Mouse (Mus musculus): ENCODE data around the gene Plekhh3. TPM values are rescaled to one million over a fixed set of nuclear protein-coding genes. Genes with fewer than 3 reads are reported as not detected.

The Plekhh3 gene
- polyA plus RNA-seq, 1 experiment from 2014 or later = 12.8 TPM

GRCm38 (mm10) chr11:101196175-101196574 lies 25.0 kb upstream of the Plekhh3 start:
- Histone ChIP-seq H3K27me3 (ENCODE audit: control insufficient read depth, insufficient read depth, low read length) (no peaks in the 10 kb centered on the region), H3K27ac (replicated peaks in 1 of 2; ENCODE audit: control insufficient read depth in 1 of 2, insufficient read depth in 1 of 2, low read depth in 2 of 2, low read length in 2 of 2) (no peak overlapping the region), H3K4me3 (ENCODE audit: control insufficient read depth in 1 of 2, insufficient read depth in 1 of 2, low read depth in 1 of 2, low read length in 2 of 2) (no peak overlapping the region), H3K36me3 (ENCODE audit: control insufficient read depth, insufficient read depth, low read length) (peaks cover 65% of the 10 kb centered on the region), H3K9ac (ENCODE audit: low read length) (no peak overlapping the region), H3K9me3 (ENCODE audit: control insufficient read depth, low read length) (no peaks in the 10 kb centered on the region), H3K4me1 (ENCODE audit: control insufficient read depth in 2 of 2, insufficient read depth in 2 of 2, low read length in 2 of 2) (peaks cover 15 to 27% of the 10 kb centered on the region in 2 experiments), H3K4me2 (ENCODE audit: low read length) (no peak overlapping the region)
- WGBS = 84% methylated on average over 8 of the region's 8 CpGs
- ATAC-seq (ENCODE audit: insufficient number of reproducible peaks, insufficient read depth, low FRiP score, low read depth) = no peak

GRCm38 (mm10) chr11:101195571-101195970 lies 24.4 kb upstream of the Plekhh3 start:
- no peaks in the 10 kb centered on the region for H3K27me3 ChIP-seq (ENCODE audit: control insufficient read depth, insufficient read depth, low read length)

DNA sequence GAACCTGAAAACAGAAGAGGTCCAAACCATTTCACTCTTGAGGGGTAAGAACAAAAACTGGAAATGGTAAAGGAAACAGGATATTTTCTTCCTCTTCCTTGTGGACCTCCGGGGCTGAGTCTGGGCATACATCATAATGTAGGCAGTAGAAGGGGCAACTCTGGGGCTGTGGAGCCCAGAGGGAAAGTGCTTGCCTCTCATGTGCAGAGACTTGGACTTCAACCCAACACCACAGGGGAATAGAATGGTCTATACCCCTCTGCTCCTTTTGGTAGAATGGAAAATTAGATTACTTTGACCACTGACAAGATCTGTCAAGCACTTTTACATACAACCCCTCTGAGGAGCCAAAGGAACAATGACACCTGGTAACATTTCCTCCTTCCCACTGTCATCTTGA lies 23.9 kb upstream of the Plekhh3 start:
- 82% methylated on average over 1 of the region's 1 CpGs for WGBS
- no peak overlapping the region for H3K4me3 ChIP-seq (ENCODE audit: control insufficient read depth in 1 of 2, insufficient read depth in 1 of 2, low read depth in 1 of 2, low read length in 2 of 2)

More at GRCm38 (mm10) chr11:101195571-101195970, 24.4 kb upstream of the Plekhh3 start:
- Histone ChIP-seq H3K4me3 (ENCODE audit: control insufficient read depth in 1 of 2, insufficient read depth in 1 of 2, low read depth in 1 of 2, low read length in 2 of 2) (no peak overlapping the region), H3K4me1 (ENCODE audit: control insufficient read depth in 2 of 2, insufficient read depth in 2 of 2, low read length in 2 of 2) (peaks cover 20 to 33% of the 10 kb centered on the region in 2 experiments), H3K4me2 (ENCODE audit: low read length) (no peak overlapping the region), H3K36me3 (ENCODE audit: control insufficient read depth, insufficient read depth, low read length) (peaks cover 62% of the 10 kb centered on the region), H3K27ac (replicated peaks in 1 of 2; ENCODE audit: control insufficient read depth in 1 of 2, insufficient read depth in 1 of 2, low read depth in 2 of 2, low read length in 2 of 2) (no peak overlapping the region), H3K9me3 (ENCODE audit: control insufficient read depth, low read length) (no peaks in the 10 kb centered on the region), H3K9ac (ENCODE audit: low read length) (no peak overlapping the region)
- ATAC-seq (ENCODE audit: insufficient number of reproducible peaks, insufficient read depth, low FRiP score, low read depth) = no peak
- WGBS = 85% methylated on average over 8 of the region's 8 CpGs

GRCm38 (mm10) chr11:101194643-101195042 lies 23.5 kb upstream of the Plekhh3 start:
- H3K9ac ChIP-seq (ENCODE audit: low read length) = no peak overlapping the region
- peaks cover 27 to 43% of the 10 kb centered on the region in 2 experiments for H3K4me1 ChIP-seq (ENCODE audit: control insufficient read depth in 2 of 2, insufficient read depth in 2 of 2, low read length in 2 of 2)
- H3K36me3 ChIP-seq (ENCODE audit: control insufficient read depth, insufficient read depth, low read length) = peaks cover 53% of the 10 kb centered on the region
- H3K27ac ChIP-seq (replicated peaks in 1 of 2; ENCODE audit: control insufficient read depth in 1 of 2, insufficient read depth in 1 of 2, low read depth in 2 of 2, low read length in 2 of 2) = 0 out of 4 replicates have a peak overlapping the region, but pooled peaks have one; percentile 9 to 25
- no peaks in the 10 kb centered on the region for H3K27me3 ChIP-seq (ENCODE audit: control insufficient read depth, insufficient read depth, low read length)
- no peak overlapping the region for H3K4me2 ChIP-seq (ENCODE audit: low read length)
- no peaks in the 10 kb centered on the region for H3K9me3 ChIP-seq (ENCODE audit: control insufficient read depth, low read length)
- ATAC-seq (ENCODE audit: insufficient number of reproducible peaks, insufficient read depth, low FRiP score, low read depth) = no peak
- H3K4me3 ChIP-seq (ENCODE audit: control insufficient read depth in 1 of 2, insufficient read depth in 1 of 2, low read depth in 1 of 2, low read length in 2 of 2) = no peak overlapping the region
- WGBS = 79% methylated on average over 6 of the region's 6 CpGs

More for the DNA sequence above, 23.9 kb upstream of the Plekhh3 start:
- Histone ChIP-seq H3K9ac (ENCODE audit: low read length) (no peak overlapping the region), H3K4me1 (ENCODE audit: control insufficient read depth in 2 of 2, insufficient read depth in 2 of 2, low read length in 2 of 2) (peaks cover 24 to 38% of the 10 kb centered on the region in 2 experiments), H3K27me3 (ENCODE audit: control insufficient read depth, insufficient read depth, low read length) (no peaks in the 10 kb centered on the region), H3K4me2 (ENCODE audit: low read length) (no peak overlapping the region), H3K9me3 (ENCODE audit: control insufficient read depth, low read length) (no peaks in the 10 kb centered on the region), H3K27ac (replicated peaks in 1 of 2; ENCODE audit: control insufficient read depth in 1 of 2, insufficient read depth in 1 of 2, low read depth in 2 of 2, low read length in 2 of 2) (no peak overlapping the region), H3K36me3 (ENCODE audit: control insufficient read depth, insufficient read depth, low read length) (peaks cover 58% of the 10 kb centered on the region)
- ATAC-seq (ENCODE audit: insufficient number of reproducible peaks, insufficient read depth, low FRiP score, low read depth) = no peak

GRCm38 (mm10) chr11:101194137-101194536 lies 23.0 kb upstream of the Plekhh3 start:
- Histone ChIP-seq H3K27me3 (ENCODE audit: control insufficient read depth, insufficient read depth, low read length) (no peaks in the 10 kb centered on the region), H3K4me2 (ENCODE audit: low read length) (peak overlapping the region; percentile 9; the same call in 1 of the 2 replicates), H3K9ac (ENCODE audit: low read length) (no peak overlapping the region), H3K4me1 (ENCODE audit: control insufficient read depth in 2 of 2, insufficient read depth in 2 of 2, low read length in 2 of 2) (peaks cover 29 to 46% of the 10 kb centered on the region in 2 experiments), H3K4me3 (ENCODE audit: control insufficient read depth in 1 of 2, insufficient read depth in 1 of 2, low read depth in 1 of 2, low read length in 2 of 2) (no peak overlapping the region), H3K36me3 (ENCODE audit: control insufficient read depth, insufficient read depth, low read length) (peaks cover 48% of the 10 kb centered on the region), H3K27ac (replicated peaks in 1 of 2; ENCODE audit: control insufficient read depth in 1 of 2, insufficient read depth in 1 of 2, low read depth in 2 of 2, low read length in 2 of 2) (0 out of 4 replicates have a peak overlapping the region, but pooled peaks have one; percentile 9 to 25), H3K9me3 (ENCODE audit: control insufficient read depth, low read length) (no peaks in the 10 kb centered on the region)
- WGBS = 9% methylated on average over 5 of the region's 5 CpGs
- ATAC-seq (ENCODE audit: insufficient number of reproducible peaks, insufficient read depth, low FRiP score, low read depth) = no peak

GRCm38 (mm10) chr11:101193076-101193475 lies 21.9 kb upstream of the Plekhh3 start:
- Histone ChIP-seq H3K36me3 (ENCODE audit: control insufficient read depth, insufficient read depth, low read length) (peaks cover 38% of the 10 kb centered on the region), H3K4me3 (ENCODE audit: control insufficient read depth in 1 of 2, insufficient read depth in 1 of 2, low read depth in 1 of 2, low read length in 2 of 2) (no peak overlapping the region), H3K27ac (replicated peaks in 1 of 2; ENCODE audit: control insufficient read depth in 1 of 2, insufficient read depth in 1 of 2, low read depth in 2 of 2, low read length in 2 of 2) (no peak overlapping the region), H3K9me3 (ENCODE audit: control insufficient read depth, low read length) (no peaks in the 10 kb centered on the region), H3K4me1 (ENCODE audit: control insufficient read depth in 2 of 2, insufficient read depth in 2 of 2, low read length in 2 of 2) (peaks cover 30 to 48% of the 10 kb centered on the region in 2 experiments), H3K9ac (ENCODE audit: low read length) (no peak overlapping the region), H3K27me3 (ENCODE audit: control insufficient read depth, insufficient read depth, low read length) (no peaks in the 10 kb centered on the region), H3K4me2 (ENCODE audit: low read length) (no peak overlapping the region)
- ATAC-seq (ENCODE audit: insufficient number of reproducible peaks, insufficient read depth, low FRiP score, low read depth) = no peak
- WGBS = 87% methylated on average over 7 of the region's 7 CpGs

GRCm38 (mm10) chr11:101192646-101193045 lies 21.5 kb upstream of the Plekhh3 start:
- H3K4me1 ChIP-seq (ENCODE audit: control insufficient read depth in 2 of 2, insufficient read depth in 2 of 2, low read length in 2 of 2) = peaks cover 30 to 48% of the 10 kb centered on the region in 2 experiments
- no peaks in the 10 kb centered on the region for H3K27me3 ChIP-seq (ENCODE audit: control insufficient read depth, insufficient read depth, low read length)
- no peak overlapping the region for H3K4me3 ChIP-seq (ENCODE audit: control insufficient read depth in 1 of 2, insufficient read depth in 1 of 2, low read depth in 1 of 2, low read length in 2 of 2)
- no peak overlapping the region for H3K27ac ChIP-seq (replicated peaks in 1 of 2; ENCODE audit: control insufficient read depth in 1 of 2, insufficient read depth in 1 of 2, low read depth in 2 of 2, low read length in 2 of 2)
- no peaks in the 10 kb centered on the region for H3K9me3 ChIP-seq (ENCODE audit: control insufficient read depth, low read length)
- no peak overlapping the region for H3K9ac ChIP-seq (ENCODE audit: low read length)
- no peak for ATAC-seq (ENCODE audit: insufficient number of reproducible peaks, insufficient read depth, low FRiP score, low read depth)
- H3K4me2 ChIP-seq (ENCODE audit: low read length) = no peak overlapping the region
- peaks cover 33% of the 10 kb centered on the region for H3K36me3 ChIP-seq (ENCODE audit: control insufficient read depth, insufficient read depth, low read length)
- 87% methylated on average over 6 of the region's 6 CpGs for WGBS

- no peak overlapping the region for H3K9ac ChIP-seq (ENCODE audit: low read length)
- H3K36me3 ChIP-seq (ENCODE audit: control insufficient read depth, insufficient read depth, low read length) = peaks cover 27% of the 10 kb centered on the region
- H3K27me3 ChIP-seq (ENCODE audit: control insufficient read depth, insufficient read depth, low read length) = no peaks in the 10 kb centered on the region
- no peak overlapping the region for H3K27ac ChIP-seq (replicated peaks in 1 of 2; ENCODE audit: control insufficient read depth in 1 of 2, insufficient read depth in 1 of 2, low read depth in 2 of 2, low read length in 2 of 2)
- no peak for ATAC-seq (ENCODE audit: insufficient number of reproducible peaks, insufficient read depth, low FRiP score, low read depth)
- peaks cover 30 to 48% of the 10 kb centered on the region in 2 experiments for H3K4me1 ChIP-seq (ENCODE audit: control insufficient read depth in 2 of 2, insufficient read depth in 2 of 2, low read length in 2 of 2)
- H3K9me3 ChIP-seq (ENCODE audit: control insufficient read depth, low read length) = no peaks in the 10 kb centered on the region
- 79% methylated on average over 4 of the region's 4 CpGs for WGBS
- H3K4me3 ChIP-seq (ENCODE audit: control insufficient read depth in 1 of 2, insufficient read depth in 1 of 2, low read depth in 1 of 2, low read length in 2 of 2) = no peak overlapping the region
- no peak overlapping the region for H3K4me2 ChIP-seq (ENCODE audit: low read length)
Observed at GRCm38 (mm10) chr11:101191919-101192470, 20.8 kb upstream of the Plekhh3 start.
